Mouse (Mus musculus) testis, adult 2 months (tissue): Measurements from ENCODE around the gene Srpr.

ENCODE experiments used
- CTCF ChIP-seq: fragments of 200-500 bp; IDR thresholded peaks from 2 replicates; pipeline ENCODE4 v1.5.1; 2012; ENCODE audit warnings: low read depth, mild to moderate bottlenecking, inconsistent platforms, low read length, moderate library complexity; ENCODE audit not compliant: control insufficient read depth, insufficient read depth, insufficient replicate concordance
- POLR2A ChIP-seq: fragments of 200-500 bp; IDR thresholded peaks from 2 replicates; pipeline ENCODE4 v1.6.1; 2012; ENCODE audit warnings: low read depth, mild to moderate bottlenecking, inconsistent platforms, low read length, moderate library complexity; ENCODE audit not compliant: control insufficient read depth

- TF ChIP-seq POLR2A (peak; percentile 90), CTCF (no peak)
Observed at GRCm38 (mm10) chr9:35210542-35211474, 10.8 kb downstream of the Srpr start, which contains the start of gene Foxred1.
